Mouse (Mus musculus) bone marrow macrophage, adult 2 months (primary cell): ENCODE measurements at regions not wholly inside any gene's neighbourhood (a gene's known extent, or its start where the extent isn't known, plus 50 kb on each side); places are given as distances from the start of the nearest gene placed in this dataset.
A peak's percentile ranks its signal among the peaks of the same experiment; 100 is the strongest.
"Not testable (repeated sequence)": the region's sequence is repeated elsewhere in the genome, so short reads cannot be mapped to it uniquely, and the experiment has no call there.

Experiments
- H3K27ac ChIP-seq: 2 replicates; pipeline ENCODE4 v1.5.1; 2012; ENCODE audit warnings: low read depth, low read length; ENCODE audit not compliant: insufficient read depth
- H3K4me1 ChIP-seq: 2 replicates; pipeline ENCODE4 v1.6.1; 2012; ENCODE audit warnings: low read length; ENCODE audit not compliant: control insufficient read depth, insufficient read depth
- H3K4me3 ChIP-seq: 2 replicates; pipeline ENCODE4 v1.5.1; 2012; ENCODE audit warnings: mild to moderate bottlenecking, low read length, moderate library complexity; ENCODE audit not compliant: insufficient read depth
- CTCF ChIP-seq: IDR thresholded peaks from 2 replicates; pipeline ENCODE4 v1.5.1; 2012; ENCODE audit warnings: low read depth, mild to moderate bottlenecking, low read length, moderate library complexity
- POLR2A ChIP-seq: IDR thresholded peaks from 2 replicates; pipeline ENCODE4 v1.6.1; 2012; ENCODE audit warnings: mild to moderate bottlenecking, low read depth, low read length, borderline replicate concordance

GRCm38 (mm10) chr12:117379103-117379850, 137.0 kb upstream of the Rapgef5 start:
- Histone ChIP-seq H3K4me1 (peaks cover 7% of the 10 kb centered on the region), H3K27ac (no peak overlapping the region), H3K4me3 (no peak overlapping the region)
- TF ChIP-seq CTCF (no peak), POLR2A (no peak)

- Histone ChIP-seq H3K4me1 (peaks cover 8% of the 10 kb centered on the region), H3K27ac (no peak overlapping the region), H3K4me3 (no peak overlapping the region)
- TF ChIP-seq POLR2A (no peak), CTCF (no peak)
These were observed 135.4 kb upstream of the Rapgef5 start for GRCm38 (mm10) chr12:117380836-117381235.

- H3K4me3 ChIP-seq, H3K27ac ChIP-seq: not testable (repeated sequence)
- peaks cover 14% of the 10 kb centered on the region for H3K4me1 ChIP-seq
These were observed 133.6 kb upstream of the Rapgef5 start for GRCm38 (mm10) chr12:117382727-117383126.

- Histone ChIP-seq H3K4me1 (peaks cover 14% of the 10 kb centered on the region), H3K27ac (no peak overlapping the region), H3K4me3 (no peak overlapping the region)
- no peak for TF ChIP-seq POLR2A
- peak; percentile 92 for TF ChIP-seq CTCF
These were observed 131.1 kb upstream of the Rapgef5 start for GRCm38 (mm10) chr12:117385072-117385666.

GRCm38 (mm10) chr12:117385697-117386096, 130.6 kb upstream of the Rapgef5 start:
- no peak overlapping the region for H3K4me3 ChIP-seq
- peaks cover 14% of the 10 kb centered on the region for H3K4me1 ChIP-seq
- peak overlapping the region; percentile 47 for H3K27ac ChIP-seq
- no peak for TF ChIP-seq CTCF
- TF ChIP-seq POLR2A = no peak

GRCm38 (mm10) chr12:117386957-117387356, 129.3 kb upstream of the Rapgef5 start:
- no peak overlapping the region for H3K27ac ChIP-seq
- TF ChIP-seq CTCF = no peak
- TF ChIP-seq POLR2A = no peak
- H3K4me3 ChIP-seq = no peak overlapping the region
- H3K4me1 ChIP-seq = peaks cover 14% of the 10 kb centered on the region

- no peak overlapping the region for H3K4me3 ChIP-seq
These were observed 126.5 kb upstream of the Rapgef5 start for GRCm38 (mm10) chr12:117389516-117390347.

GRCm38 (mm10) chr12:117397512-117397911, 118.8 kb upstream of the Rapgef5 start:
- TF ChIP-seq POLR2A (no peak), CTCF (no peak)
- Histone ChIP-seq H3K4me1 (no peaks in the 10 kb centered on the region), H3K27ac (no peak overlapping the region), H3K4me3 (no peak overlapping the region)

More at GRCm38 (mm10) chr12:117389516-117390347, 126.5 kb upstream of the Rapgef5 start:
- TF ChIP-seq POLR2A (no peak), CTCF (no peak)
- H3K4me1 ChIP-seq = peaks cover 14% of the 10 kb centered on the region
- H3K27ac ChIP-seq = no peak overlapping the region

GRCm38 (mm10) chr12:117403513-117404156, 112.6 kb upstream of the Rapgef5 start:
- H3K27ac ChIP-seq = no peak overlapping the region
- H3K4me1 ChIP-seq = peaks cover 14% of the 10 kb centered on the region
- no peak overlapping the region for H3K4me3 ChIP-seq
- TF ChIP-seq CTCF (peak; percentile 71), POLR2A (no peak)
